Mouse (Mus musculus) C2C12 (cell line): Measurements from ENCODE around the gene Kcnj9.

Experiments used
- CEBPB ChIP-seq: IDR thresholded peaks from one replicate; pipeline ENCODE4 v1.6.1; 2011; ENCODE audit warnings: low read depth, mild to moderate bottlenecking, control low read depth, moderate library complexity
- CTCF ChIP-seq: IDR thresholded peaks from one replicate; pipeline ENCODE4 v1.5.1; 2011; ENCODE audit not compliant: control insufficient read depth, insufficient read depth, insufficient read length
- MAX ChIP-seq: IDR thresholded peaks from one replicate; pipeline ENCODE4 v1.6.1; 2011; ENCODE audit warnings: mild to moderate bottlenecking, control low read depth
- MYOD1 ChIP-seq: IDR thresholded peaks from one replicate; pipeline ENCODE4 v1.6.1; 2011; ENCODE audit warnings: low read depth; ENCODE audit not compliant: control insufficient read depth, insufficient read length
- MYOG ChIP-seq: IDR thresholded peaks from one replicate; pipeline ENCODE4 v1.6.1; 2011; ENCODE audit not compliant: control insufficient read depth, insufficient read length; ENCODE audit errors: extremely low read depth
- USF1 ChIP-seq: IDR thresholded peaks from one replicate; pipeline ENCODE4 v1.6.1; 2011; ENCODE audit warnings: low read depth, mild to moderate bottlenecking, control low read depth, moderate library complexity

DNA sequence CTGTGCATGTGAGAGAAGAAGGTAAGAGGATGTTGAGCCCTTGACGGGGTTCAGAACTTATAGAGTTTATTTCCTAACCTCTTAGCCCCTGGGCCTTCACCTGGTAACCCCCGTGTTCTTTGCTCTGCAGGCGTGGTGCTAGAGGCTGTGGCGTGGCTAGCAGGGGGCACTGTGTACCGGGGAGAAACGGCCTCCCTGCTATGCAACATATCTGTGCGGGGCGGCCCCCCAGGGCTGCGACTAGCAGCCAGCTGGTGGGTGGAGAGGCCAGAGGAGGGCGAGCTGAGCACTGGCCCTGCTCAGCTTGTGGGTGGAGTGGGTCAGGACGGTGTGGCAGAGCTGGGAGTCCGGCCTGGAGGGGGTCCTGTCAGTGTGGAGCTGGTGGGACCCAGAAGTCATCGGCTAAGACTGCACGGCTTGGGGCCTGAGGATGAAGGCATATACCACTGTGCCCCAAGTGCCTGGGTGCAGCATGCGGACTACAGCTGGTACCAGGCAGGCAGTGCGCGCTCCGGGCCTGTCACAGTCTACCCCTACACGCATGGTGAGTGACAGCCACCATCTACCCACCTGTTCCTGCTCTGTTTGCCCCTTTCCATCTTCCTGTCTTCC, 10.6 kb downstream of the Kcnj9 start:
- TF ChIP-seq CEBPB, result no peak
- no peak for TF ChIP-seq CTCF
- TF ChIP-seq MAX, result no peak
- TF ChIP-seq MYOD1, result no peak
- no peak for TF ChIP-seq USF1
- TF ChIP-seq MYOG, result no peak
